Mouse (Mus musculus) ES-E14 (cell line): ENCODE results near the gene Robo1. TPM values are rescaled to one million over a fixed set of nuclear protein-coding genes. Genes with fewer than 3 reads are reported as not detected.
A peak's percentile ranks its signal among the peaks of the same experiment; 100 is the strongest.

Experiments used
- DNase-seq: peaks from one replicate; pipeline ENCODE4 v3.0.0-alpha.2; 2013; ENCODE audit warnings: low read depth, low spot score
- H3K27ac ChIP-seq: 2 replicates; pipeline ENCODE4 v1.5.1; 2012; ENCODE audit warnings: low read depth, mild to moderate bottlenecking, low read length, moderate library complexity, mixed read lengths; ENCODE audit not compliant: poor library complexity, insufficient read depth, severe bottlenecking
- H3K36me3 ChIP-seq: 2 replicates; pipeline ENCODE4 v1.6.1; 2012; ENCODE audit warnings: mild to moderate bottlenecking, low read length, moderate library complexity, mixed read lengths; ENCODE audit not compliant: control insufficient read depth, poor library complexity, insufficient read depth, severe bottlenecking
- H3K4me1 ChIP-seq, 2 experiments: fragments of 150-350 bp in 1 of 2; sonication (generic) in 1 of 2; 2 replicates each; pipeline ENCODE4 v1.6.1; 2012; ENCODE audit warnings: low read length in 2 of 2, mild to moderate bottlenecking in 1 of 2, mixed read lengths in 1 of 2; ENCODE audit not compliant: control insufficient read depth in 2 of 2, insufficient read depth in 2 of 2, poor library complexity in 1 of 2
- H3K4me3 ChIP-seq, 2 experiments: fragments of 150-350 bp in 1 of 2; sonication (generic) in 1 of 2; 2 replicates each; pipeline ENCODE4 v1.5.1; 2012; ENCODE audit warnings: low read length in 2 of 2, low read depth in 1 of 2, mild to moderate bottlenecking in 1 of 2, mixed read lengths in 1 of 2; ENCODE audit not compliant: insufficient read depth in 1 of 2, poor library complexity in 1 of 2, severe bottlenecking in 1 of 2
- H3K9ac ChIP-seq: 2 replicates; pipeline ENCODE4 v1.6.1; 2012; ENCODE audit warnings: low read depth, mild to moderate bottlenecking, low read length, mixed read lengths; ENCODE audit not compliant: poor library complexity, insufficient read depth, severe bottlenecking
- H3K9me3 ChIP-seq: fragments of 150-350 bp; sonication (generic); 2 replicates; pipeline ENCODE4 v1.6.1; 2012; ENCODE audit warnings: low read depth, mild to moderate bottlenecking, low read length; ENCODE audit not compliant: control insufficient read depth, insufficient read depth
- CHD2 ChIP-seq: IDR thresholded peaks from 2 replicates; pipeline ENCODE4 v1.6.1; 2014; ENCODE audit warnings: mild to moderate bottlenecking, low read depth, low read length, inconsistent platforms
- HCFC1 ChIP-seq: IDR thresholded peaks from 2 replicates; pipeline ENCODE4 v1.6.1; 2012; ENCODE audit warnings: low read length, inconsistent platforms, borderline replicate concordance; ENCODE audit not compliant: insufficient read depth
- MAFK ChIP-seq: IDR thresholded peaks from 2 replicates; pipeline ENCODE4 v1.6.1; 2014; ENCODE audit warnings: mild to moderate bottlenecking, low read depth, low read length, inconsistent platforms; ENCODE audit not compliant: insufficient read depth
- ZC3H11A ChIP-seq: IDR thresholded peaks from 2 replicates; pipeline ENCODE4 v1.6.1; 2012; ENCODE audit warnings: low read depth, mild to moderate bottlenecking, inconsistent platforms, low read length, borderline replicate concordance
- ZNF384 ChIP-seq: IDR thresholded peaks from 2 replicates; pipeline ENCODE4 v1.6.1; 2012; ENCODE audit warnings: low read depth, low read length, inconsistent platforms
- in situ Hi-C, 2 experiments: fragments of 600-800 bp; cut with MboI; formaldehyde crosslinking; loops; one replicate each; pipeline ENCODE4 v1.15.1; 2025; ENCODE audit warnings: low sequenced_read_pairs in 2 of 2, inconsistent platforms in 1 of 2; ENCODE audit not compliant: unreplicated experiment in 2 of 2
- total RNA-seq: library from RNA; depleted of rRNA; stranded (reverse); fragments of 300-350 nt; gene quantifications from 2 replicates; pipeline ENCODE4 v1.2.3, GENCODE M21; 2012

Robo1 gene
- total RNA-seq, 1 experiment = 20.5 TPM

- Histone ChIP-seq H3K9me3 (no peaks in the 10 kb centered on the region), H3K36me3 (no peaks in the 10 kb centered on the region), H3K27ac (no peak overlapping the region), H3K4me3 (no peak overlapping the region; a peak in 1 of 4 replicates), H3K9ac (no peak overlapping the region), H3K4me1 (peaks cover 8 to 12% of the 10 kb centered on the region in 2 experiments; a peak in 3 of 4 replicates)
- no peak for DNase-seq
- in situ Hi-C loops = no loop called here
- TF ChIP-seq MAFK (no peak), ZC3H11A (no peak), CHD2 (no peak), HCFC1 (no peak), ZNF384 (no peak)
Observed at GRCm38 (mm10) chr16:73014544-73014943, 706.4 kb downstream of the Robo1 start.

- no peak for DNase-seq
- no peak overlapping the region for H3K27ac ChIP-seq
- no peak overlapping the region for H3K9ac ChIP-seq
- in situ Hi-C loops = no loop called here
- TF ChIP-seq HCFC1 (no peak), MAFK (no peak), ZNF384 (no peak), ZC3H11A (no peak), CHD2 (no peak)
- H3K4me1 ChIP-seq = peaks cover 3 to 9% of the 10 kb centered on the region in 2 experiments; a peak in 3 of 4 replicates
- H3K9me3 ChIP-seq = no peaks in the 10 kb centered on the region
- H3K4me3 ChIP-seq = no peak overlapping the region
- no peaks in the 10 kb centered on the region for H3K36me3 ChIP-seq
Observed at GRCm38 (mm10) chr16:73015976-73016375, 707.9 kb downstream of the Robo1 start.

- Histone ChIP-seq H3K27ac (no peak overlapping the region), H3K36me3 (no peaks in the 10 kb centered on the region), H3K9me3 (no peaks in the 10 kb centered on the region), H3K4me3 (no peak overlapping the region), H3K4me1 (peaks cover 2 to 9% of the 10 kb centered on the region in 2 experiments; a peak in 3 of 4 replicates), H3K9ac (no peak overlapping the region)
- no peak for TF ChIP-seq ZC3H11A
- no peak for TF ChIP-seq HCFC1
- no peak for TF ChIP-seq CHD2
- no peak for TF ChIP-seq ZNF384
- no peak for TF ChIP-seq MAFK
- in situ Hi-C loops = no loop called here
- DNase-seq = no peak
Observed at GRCm38 (mm10) chr16:73016801-73017200, 708.7 kb downstream of the Robo1 start.

- no peak for DNase-seq
- Histone ChIP-seq H3K27ac (no peak overlapping the region), H3K4me1 (peaks cover 2 to 6% of the 10 kb centered on the region in 2 experiments; a peak in 1 of 4 replicates), H3K36me3 (no peaks in the 10 kb centered on the region), H3K9ac (peak overlapping the region; percentile 13; the same call in 1 of the 2 replicates), H3K4me3 (peak overlapping the region; percentile 34 to 54), H3K9me3 (no peaks in the 10 kb centered on the region)
- no peak for TF ChIP-seq CHD2
- TF ChIP-seq MAFK = no peak
- in situ Hi-C loops = no loop called here
Observed at GRCm38 (mm10) chr16:73024326-73024725, 716.2 kb downstream of the Robo1 start.

- Histone ChIP-seq H3K4me3 (no peak overlapping the region), H3K9ac (no peak overlapping the region), H3K9me3 (no peaks in the 10 kb centered on the region), H3K4me1 (0 out of 4 replicates have a peak, but pooled peaks cover 2 to 3% of the 10 kb centered on the region in 2 experiments), H3K36me3 (no peaks in the 10 kb centered on the region), H3K27ac (no peak overlapping the region)
- in situ Hi-C loops = no loop called here
- DNase-seq = no peak
- no peak for TF ChIP-seq MAFK
- no peak for TF ChIP-seq HCFC1
- no peak for TF ChIP-seq CHD2
- TF ChIP-seq ZC3H11A = no peak
- no peak for TF ChIP-seq ZNF384
Observed at GRCm38 (mm10) chr16:73027692-73028091, 719.6 kb downstream of the Robo1 start.
